Mouse (Mus musculus): ENCODE measurements around the gene Klrg2.

Gene Klrg2

GRCm38 (mm10) chr6:38627486-38627885 lies 9.6 kb downstream of the Klrg2 start:
- DNase-seq: no peak

DNA sequence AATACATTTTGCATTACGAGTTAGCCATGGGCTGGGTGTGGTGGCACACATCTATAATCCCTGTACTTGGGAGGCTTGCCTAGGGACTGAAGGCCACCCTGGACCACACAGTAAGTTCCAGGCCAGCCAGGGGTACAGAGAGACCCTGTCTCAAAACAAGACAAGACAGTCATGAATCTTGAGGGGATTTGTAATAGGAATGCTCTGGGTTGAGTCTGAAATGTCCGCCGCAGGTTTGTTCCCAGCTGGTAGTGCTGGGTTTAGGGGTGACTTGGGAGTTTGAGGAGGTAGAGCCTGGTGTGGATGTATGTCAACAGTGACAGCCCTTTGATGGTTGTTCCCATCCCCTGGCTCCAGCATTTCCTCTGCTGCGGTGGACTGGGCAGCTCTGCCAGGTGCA lies 10.0 kb downstream of the Klrg2 start:
- no peak for DNase-seq

DNA sequence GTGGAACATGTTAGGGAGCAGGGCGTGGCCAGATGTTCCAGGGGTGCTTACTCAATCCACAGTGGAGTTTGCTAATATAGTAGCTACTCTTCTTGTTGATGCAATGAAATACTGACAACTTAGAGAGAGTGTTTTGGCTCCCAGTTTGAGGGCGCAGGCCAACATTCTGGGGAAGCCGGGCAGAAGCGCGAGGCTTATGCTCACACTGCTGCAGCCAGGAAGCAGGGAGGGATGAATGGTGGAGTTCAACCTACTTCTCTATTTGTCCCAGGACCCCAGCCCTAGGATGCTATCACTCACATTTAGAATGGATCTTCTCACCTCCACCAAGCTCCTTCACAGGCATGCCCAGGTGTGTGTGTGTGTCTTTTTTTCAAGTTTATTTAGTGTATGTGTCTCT lies 11.0 kb downstream of the Klrg2 start:
- DNase-seq: no peak

- no peak for DNase-seq
Observed at GRCm38 (mm10) chr6:38624439-38624838, 12.6 kb downstream of the Klrg2 start.

GRCm38 (mm10) chr6:38623457-38623856 lies 13.6 kb downstream of the Klrg2 start:
- DNase-seq: no peak

DNA sequence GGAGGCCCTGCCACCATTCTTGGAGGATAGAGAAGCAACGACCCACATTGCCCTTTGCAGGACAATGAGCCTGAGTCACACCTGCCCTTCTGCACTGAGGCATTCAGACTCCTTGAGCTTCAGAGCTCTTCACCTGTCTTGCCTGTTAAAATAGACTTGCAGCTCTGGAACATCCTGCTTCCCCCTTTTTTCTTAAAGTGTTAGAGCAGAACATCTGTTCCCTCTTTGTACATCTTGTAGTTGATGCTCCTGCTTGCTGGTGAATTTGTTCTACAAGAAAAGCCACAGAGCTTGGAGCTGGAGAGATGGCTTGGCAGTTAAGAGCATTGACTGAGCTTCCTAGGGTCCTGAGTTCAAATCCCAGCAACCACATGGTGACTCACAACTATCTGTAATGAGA lies 14.6 kb downstream of the Klrg2 start:
- DNase-seq: no peak

DNA sequence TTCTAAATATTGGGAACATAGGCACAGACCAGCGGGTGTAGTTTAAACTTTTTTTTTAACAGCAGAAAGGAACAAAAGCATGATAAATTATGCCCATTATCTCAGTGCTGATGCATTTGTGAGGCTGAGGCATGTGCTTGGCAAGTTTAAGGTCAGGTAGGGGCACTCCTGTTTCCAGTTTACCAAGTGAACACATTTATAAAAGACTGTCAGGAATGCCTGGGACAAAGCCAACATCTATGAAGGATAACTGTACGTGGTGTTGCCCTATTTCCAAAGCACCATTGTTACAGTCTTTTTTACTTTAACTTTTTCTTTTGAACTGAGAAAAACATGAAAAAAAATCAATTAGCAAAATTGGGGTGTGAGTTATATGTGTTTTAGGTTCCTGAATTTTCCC lies 27.1 kb downstream of the Klrg2 start:
- no peak for DNase-seq

DNA sequence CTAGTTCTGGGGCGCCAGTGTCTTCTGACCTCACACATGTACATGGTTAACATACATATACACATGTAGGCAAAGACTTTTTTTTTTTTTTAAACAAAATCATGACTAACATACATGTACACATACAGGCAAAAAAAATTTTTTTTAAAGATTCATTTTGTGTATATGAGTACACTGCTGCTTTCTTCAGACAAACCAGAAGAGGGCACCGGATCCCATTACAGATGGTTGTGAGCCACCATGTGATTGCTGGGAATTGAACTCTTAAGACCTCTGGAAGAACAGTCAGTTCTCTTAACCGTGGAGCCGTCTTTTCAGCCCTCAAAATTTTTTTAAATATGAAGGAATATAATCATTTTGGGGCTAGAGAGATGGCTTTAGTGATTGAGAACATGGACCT lies 39.6 kb downstream of the Klrg2 start:
- DNase-seq: no peak

DNA sequence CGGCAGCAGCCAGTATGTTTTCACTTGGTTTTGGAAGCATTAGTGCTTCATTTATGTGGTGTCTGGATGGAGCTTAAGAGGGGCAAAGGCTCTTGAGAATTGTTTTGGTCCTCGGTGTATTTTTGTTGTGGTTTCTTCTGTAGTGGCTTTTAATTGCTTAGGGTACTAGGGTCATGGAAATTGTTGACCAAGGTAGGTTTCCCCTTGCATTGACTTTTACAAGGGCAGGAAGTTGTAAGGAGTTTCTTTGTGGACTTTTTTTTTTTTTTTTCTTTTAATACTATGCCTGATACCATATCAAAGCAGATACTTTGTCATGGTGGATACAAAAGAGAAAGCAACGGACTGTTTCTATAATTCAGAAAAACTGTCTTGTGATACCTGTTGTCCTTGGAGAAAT lies 55.3 kb downstream of the Klrg2 start:
- DNase-seq: no peak

- DNase-seq: no peak
Observed at GRCm38 (mm10) chr6:38580112-38580857, 56.8 kb downstream of the Klrg2 start.

DNA sequence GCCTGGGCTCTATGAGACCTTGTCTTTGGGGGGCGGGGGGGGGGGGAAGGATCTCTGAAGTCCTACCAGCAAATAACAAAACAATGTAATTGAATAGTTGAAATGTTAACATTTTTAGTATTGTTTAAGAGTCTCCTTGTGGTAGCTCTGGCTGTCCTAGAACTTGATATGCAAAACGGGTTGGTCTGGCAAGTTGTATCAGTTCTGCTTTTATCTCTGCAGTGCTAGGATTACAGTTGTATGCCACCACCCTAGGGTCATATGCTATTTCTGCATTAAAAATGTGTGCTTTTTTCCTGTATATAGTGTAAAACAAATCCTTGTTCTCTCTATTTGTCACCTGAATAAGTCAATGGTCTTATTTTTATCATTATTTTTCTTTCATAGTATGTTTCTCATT lies 60.9 kb downstream of the Klrg2 start:
- DNase-seq: no peak

Measured in thymus, postnatal 4 days (tissue).